Mouse (Mus musculus): ENCODE results near the gene Snx29. TPM values are rescaled to one million over a fixed set of nuclear protein-coding genes. Genes with fewer than 3 reads are reported as not detected.

Gene Snx29
- polyA plus RNA-seq, 1 experiment from 2014 or later = 15.3 TPM

Other genes starting within 250 kb of the Snx29 start
- gene Txndc11, start 188.3 kb upstream of the Snx29 start, polyA plus RNA-seq (2015; fragmentation: Nextera tagmentation; extraction: Ambion mirVana) = 27.4 and 28.9 TPM in 2 replicates
- gene Zc3h7a, start 146.5 kb upstream of the Snx29 start, polyA plus RNA-seq (2015; fragmentation: Nextera tagmentation; extraction: Ambion mirVana) = 67.0 and 75.8 TPM in 2 replicates
- gene Rsl1d1, start 119.6 kb upstream of the Snx29 start, polyA plus RNA-seq (2015; fragmentation: Nextera tagmentation; extraction: Ambion mirVana) = 117 and 124 TPM in 2 replicates
- 40.0 and 43.7 TPM in 2 replicates for gene Gspt1, start 68.6 kb upstream of the Snx29 start, polyA plus RNA-seq (2015; fragmentation: Nextera tagmentation; extraction: Ambion mirVana)
- 0.26 TPM in 1 of 2 replicates, not detected in the other for gene Tnfrsf17, start 9.1 kb upstream of the Snx29 start, polyA plus RNA-seq (2015; fragmentation: Nextera tagmentation; extraction: Ambion mirVana)

All from hindbrain, embryonic 16.5 days (tissue).